Mouse (Mus musculus) CH12.LX (cell line): ENCODE measurements at regions not wholly inside any gene's neighbourhood (a gene's known extent, or its start where the extent isn't known, plus 50 kb on each side); places are given as distances from the start of the nearest gene placed in this dataset.

Experiments
- DNase-seq: peaks from one replicate; pipeline ENCODE4 v3.0.0-alpha.2; 2013; ENCODE audit errors: extremely low read depth
- H3K27ac ChIP-seq: 2 replicates; pipeline ENCODE4 v1.5.1; 2012; ENCODE audit warnings: low read depth, mild to moderate bottlenecking, control low read depth, moderate library complexity; ENCODE audit not compliant: insufficient read depth
- H3K27me3 ChIP-seq: replicated peaks from 2 replicates; pipeline ENCODE3; 2012; ENCODE audit warnings: inconsistent platforms
- H3K36me3 ChIP-seq, 2 experiments: replicated peaks in 1 of 2; 2 replicates each; pipeline versions ENCODE3 to v1.6.1; 2012; ENCODE audit warnings: inconsistent platforms in 1 of 2, low read length in 1 of 2, mild to moderate bottlenecking in 1 of 2, mixed read lengths in 1 of 2, moderate library complexity in 1 of 2; ENCODE audit not compliant: control insufficient read depth in 1 of 2, insufficient read depth in 1 of 2
- H3K4me1 ChIP-seq, 2 experiments: 2 replicates each; pipeline ENCODE4 v1.6.1; 2012; ENCODE audit warnings: inconsistent platforms in 1 of 2, moderate library complexity in 1 of 2; ENCODE audit not compliant: insufficient read depth in 2 of 2, control insufficient read depth in 1 of 2
- H3K4me2 ChIP-seq: 2 replicates; pipeline ENCODE4 v1.6.1; 2012; ENCODE audit warnings: low read depth, mild to moderate bottlenecking, control low read depth; ENCODE audit not compliant: poor library complexity, insufficient read depth, severe bottlenecking
- H3K4me3 ChIP-seq, 3 experiments: fragments of 150-350 bp in 1 of 3; sonication (generic) in 1 of 3; replicated peaks in 1 of 3; 2 replicates each; pipeline versions ENCODE3 to v1.5.1; 2011 to 2012; ENCODE audit warnings: low read depth in 2 of 3, low read length in 2 of 3, mild to moderate bottlenecking in 2 of 3, moderate library complexity in 2 of 3, control low read depth in 1 of 3, improper control_type of control experiment in 1 of 3, inconsistent platforms in 1 of 3, mixed read lengths in 1 of 3; ENCODE audit not compliant: poor library complexity in 1 of 3
- H3K79me2 ChIP-seq: replicated peaks from 2 replicates; pipeline ENCODE4 v1.6.1; 2012; ENCODE audit warnings: mild to moderate bottlenecking, moderate library complexity; ENCODE audit not compliant: control insufficient read depth, poor library complexity, insufficient read depth, severe bottlenecking; ENCODE audit errors: extremely low read depth
- H3K9ac ChIP-seq: 2 replicates; pipeline ENCODE4 v1.6.1; 2012; ENCODE audit warnings: low read depth, mild to moderate bottlenecking, control low read depth, moderate library complexity; ENCODE audit not compliant: insufficient read depth
- H3K9me3 ChIP-seq: replicated peaks from 2 replicates; pipeline ENCODE3; 2012; ENCODE audit warnings: low read length, inconsistent platforms, mixed read lengths
- BHLHE40 ChIP-seq: IDR thresholded peaks from 2 replicates; pipeline ENCODE4 v1.6.1; 2011; ENCODE audit warnings: mild to moderate bottlenecking, low read depth, low read length, improper control_type of control experiment
- CHD1 ChIP-seq: IDR thresholded peaks from 2 replicates; pipeline ENCODE4 v1.6.1; 2012; ENCODE audit warnings: low read depth, low read length, improper control_type of control experiment, inconsistent platforms
- CHD2 ChIP-seq: IDR thresholded peaks from 2 replicates; pipeline ENCODE4 v1.6.1; 2011; ENCODE audit warnings: low read length, improper control_type of control experiment
- CTCF ChIP-seq, 2 experiments: IDR thresholded peaks in 1 of 2; conservative IDR thresholded peaks in 1 of 2; 2 replicates each; pipeline ENCODE4 v1.5.1; 2011 to 2012; ENCODE audit warnings: low read depth in 2 of 2, low read length in 2 of 2, improper control_type of control experiment in 1 of 2, inconsistent platforms in 1 of 2, mild to moderate bottlenecking in 1 of 2, moderate library complexity in 1 of 2
- E2F4 ChIP-seq: IDR thresholded peaks from 2 replicates; pipeline ENCODE4 v1.6.1; 2011; ENCODE audit warnings: low read depth, low read length, improper control_type of control experiment; ENCODE audit not compliant: insufficient replicate concordance
- ELF1 ChIP-seq: IDR thresholded peaks from 2 replicates; pipeline ENCODE4 v1.6.1; 2014; ENCODE audit warnings: low read depth, mild to moderate bottlenecking, inconsistent platforms, low read length, improper control_type of control experiment
- EP300 ChIP-seq: IDR thresholded peaks from 2 replicates; pipeline ENCODE4 v1.6.1; 2011; ENCODE audit warnings: low read length, improper control_type of control experiment
- ETS1 ChIP-seq: conservative IDR thresholded peaks from 2 replicates; pipeline ENCODE4 v1.6.1; 2012; ENCODE audit warnings: low read depth, mild to moderate bottlenecking, inconsistent platforms, low read length, improper control_type of control experiment, moderate library complexity
- IRF4 ChIP-seq: IDR thresholded peaks from 2 replicates; pipeline ENCODE4 v1.6.1; 2014; ENCODE audit warnings: low read depth, mild to moderate bottlenecking, inconsistent platforms, low read length, improper control_type of control experiment
- JUND ChIP-seq: conservative IDR thresholded peaks from 2 replicates; pipeline ENCODE4 v1.6.1; 2011; ENCODE audit warnings: low read depth, low read length, improper control_type of control experiment
- KAT2A ChIP-seq: IDR thresholded peaks from 2 replicates; pipeline ENCODE4 v1.6.1; 2012; ENCODE audit warnings: low read length, improper control_type of control experiment, inconsistent platforms; ENCODE audit not compliant: insufficient replicate concordance
- MAFK ChIP-seq: IDR thresholded peaks from 2 replicates; pipeline ENCODE4 v1.6.1; 2011; ENCODE audit warnings: low read length, improper control_type of control experiment; ENCODE audit not compliant: insufficient replicate concordance
- MAX ChIP-seq: IDR thresholded peaks from 2 replicates; pipeline ENCODE4 v1.6.1; 2011; ENCODE audit warnings: low read length, improper control_type of control experiment
- MAZ ChIP-seq: IDR thresholded peaks from 2 replicates; pipeline ENCODE4 v1.6.1; 2012; ENCODE audit warnings: low read depth, mild to moderate bottlenecking, inconsistent platforms, low read length, improper control_type of control experiment, moderate library complexity
- MEF2A ChIP-seq: IDR thresholded peaks from 2 replicates; pipeline ENCODE4 v1.6.1; 2014; ENCODE audit warnings: low read depth, mild to moderate bottlenecking, inconsistent platforms, low read length, improper control_type of control experiment, borderline replicate concordance
- MXI1 ChIP-seq: IDR thresholded peaks from 2 replicates; pipeline ENCODE4 v1.6.1; 2011; ENCODE audit warnings: mild to moderate bottlenecking, low read depth, low read length, improper control_type of control experiment
- MYC ChIP-seq: IDR thresholded peaks from 2 replicates; pipeline ENCODE4 v1.6.1; 2011; ENCODE audit warnings: low read depth, mild to moderate bottlenecking, improper control_type of control experiment, low read length
- NELFE ChIP-seq: IDR thresholded peaks from 2 replicates; pipeline ENCODE4 v1.6.1; 2011; ENCODE audit warnings: low read depth, low read length, improper control_type of control experiment
- NRF1 ChIP-seq: IDR thresholded peaks from 2 replicates; pipeline ENCODE4 v1.6.1; 2014; ENCODE audit warnings: low read depth, mild to moderate bottlenecking, inconsistent platforms, low read length, improper control_type of control experiment, moderate library complexity
- PAX5 ChIP-seq: IDR thresholded peaks from 2 replicates; pipeline ENCODE4 v1.6.1; 2012; ENCODE audit warnings: low read length, inconsistent platforms, mixed read lengths
- POLR2A ChIP-seq: IDR thresholded peaks from 2 replicates; pipeline ENCODE4 v1.6.1; 2011; ENCODE audit warnings: low read depth, mild to moderate bottlenecking, improper control_type of control experiment, low read length
- POLR2AphosphoS2 ChIP-seq: IDR thresholded peaks from 2 replicates; pipeline ENCODE4 v1.6.1; 2011; ENCODE audit warnings: low read depth, low read length, improper control_type of control experiment
- RAD21 ChIP-seq: IDR thresholded peaks from 2 replicates; pipeline ENCODE4 v1.6.1; 2011; ENCODE audit warnings: low read depth, mild to moderate bottlenecking, low read length, improper control_type of control experiment, moderate library complexity
- RCOR1 ChIP-seq: conservative IDR thresholded peaks from 2 replicates; pipeline ENCODE4 v1.6.1; 2012; ENCODE audit warnings: low read depth, mild to moderate bottlenecking, inconsistent platforms, low read length, improper control_type of control experiment
- SIN3A ChIP-seq: IDR thresholded peaks from 2 replicates; pipeline ENCODE4 v1.6.1; 2012; ENCODE audit warnings: low read length, improper control_type of control experiment, inconsistent platforms
- SMC3 ChIP-seq: IDR thresholded peaks from 2 replicates; pipeline ENCODE4 v1.6.1; 2011; ENCODE audit warnings: low read depth, low read length, improper control_type of control experiment
- TBP ChIP-seq: conservative IDR thresholded peaks from 2 replicates; pipeline ENCODE4 v1.6.1; 2011; ENCODE audit warnings: low read depth, low read length, improper control_type of control experiment
- TCF12 ChIP-seq: IDR thresholded peaks from 2 replicates; pipeline ENCODE4 v1.6.1; 2014; ENCODE audit warnings: low read depth, mild to moderate bottlenecking, inconsistent platforms, low read length, improper control_type of control experiment
- UBTF ChIP-seq: IDR thresholded peaks from 2 replicates; pipeline ENCODE4 v1.6.1; 2012; ENCODE audit warnings: low read depth, mild to moderate bottlenecking, inconsistent platforms, low read length, improper control_type of control experiment, moderate library complexity
- ZC3H11A ChIP-seq: IDR thresholded peaks from 2 replicates; pipeline ENCODE4 v1.6.1; 2012; ENCODE audit warnings: low read depth, mild to moderate bottlenecking, inconsistent platforms, low read length, improper control_type of control experiment
- ZKSCAN1 ChIP-seq: IDR thresholded peaks from 2 replicates; pipeline ENCODE4 v1.6.1; 2012; ENCODE audit warnings: low read depth, inconsistent platforms, low read length, improper control_type of control experiment, borderline replicate concordance
- ZMIZ1 ChIP-seq: IDR thresholded peaks from 2 replicates; pipeline ENCODE4 v1.6.1; 2012; ENCODE audit warnings: low read depth, mild to moderate bottlenecking, inconsistent platforms, low read length, improper control_type of control experiment
- dilution Hi-C: fragments of 300-500 bp; cut with MboI; formaldehyde crosslinking; loops from 2 replicates; pipeline ENCODE4 v1.14.3; 2020; ENCODE audit warnings: low sequenced_read_pairs; ENCODE audit not compliant: extremely low pct_unique_long_range_greater_than_20kb, extremely low pct_ligation_motif_present
- in situ Hi-C: fragments of 300-500 bp; cut with MboI; formaldehyde crosslinking; loops from 3 replicates; pipeline ENCODE4 v1.14.3; 2019; ENCODE audit warnings: low sequenced_read_pairs, low pct_ligation_motif_present, low pct_unique_long_range_greater_than_20kb, mixed read lengths

- in situ Hi-C loops, result no loop called here
- dilution Hi-C loops, result no loop called here
- Histone ChIP-seq H3K27me3 (no peaks in the 10 kb centered on the region), H3K27ac (no peak overlapping the region), H3K4me1 (peaks cover 23 to 47% of the 10 kb centered on the region in 2 experiments), H3K4me2 (peak overlapping the region; percentile 73), H3K4me3 (peak overlapping the region; percentile 9 to 67 (median 64)), H3K79me2 (no peaks in the 10 kb centered on the region)
- no peak for TF ChIP-seq TCF12
- no peak for TF ChIP-seq POLR2AphosphoS2
- no peak for TF ChIP-seq SMC3
- TF ChIP-seq PAX5, result no peak
- TF ChIP-seq RCOR1, result no peak
- TF ChIP-seq KAT2A, result no peak
- no peak for TF ChIP-seq MYC
- TF ChIP-seq, all 38 proteins: peak for 0
- no peaks in the 10 kb centered on the region for H3K36me3 ChIP-seq
- no peak for DNase-seq
- no peaks in the 10 kb centered on the region for H3K9me3 ChIP-seq
- H3K9ac ChIP-seq, result peak overlapping the region; percentile 68; the same call in 1 of the 2 replicates
These were observed 68.4 kb downstream of the Zfp706 start for GRCm38 (mm10) chr15:36939153-36939552.

- peak; percentile 90 for DNase-seq
- TF ChIP-seq TCF12 (peak; percentile 69), SIN3A (peak; percentile 62), EP300 (no peak; the same call in 1 of the 2 replicates), CHD2 (peak; percentile 68), JUND (no peak), IRF4 (peak; percentile 36; the same call in 1 of the 2 replicates), MAX (peak; percentile 49), CTCF (conservative IDR thresholded peaks at IDR 0.05 in 1 of 2, IDR thresholded peaks at IDR 0.05 in 1 of 2; ENCODE audit: low read depth in 2 of 2, low read length in 2 of 2) (no peak), MAFK (peak; percentile 41; the same call in 1 of the 2 replicates), E2F4 (no peak), MEF2A (0 out of 2 replicates have a peak, but pooled peaks have one; percentile 13), UBTF (0 out of 2 replicates have a peak, but pooled peaks have one; percentile 61), ELF1 (no peak; the same call in 1 of the 2 replicates), MYC (peak; percentile 53; the same call in 1 of the 2 replicates), ZC3H11A (no peak), ZMIZ1 (peak; percentile 80), RCOR1 (no peak), NRF1 (peak; percentile 87), TBP (no peak), BHLHE40 (peak; percentile 88), MXI1 (peak; percentile 85), RAD21 (no peak), ETS1 (peak; percentile 36; the same call in 1 of the 2 replicates), POLR2A (peak; percentile 54), MAZ (peak; percentile 54; the same call in 1 of the 2 replicates), NELFE (peak; percentile 62), ZKSCAN1 (no peak), CHD1 (no peak)
These were observed 68.9 kb downstream of the Zfp706 start for GRCm38 (mm10) chr15:36938511-36939150.

More at GRCm38 (mm10) chr15:36938511-36939150, 68.9 kb downstream of the Zfp706 start:
- Histone ChIP-seq H3K4me3 (peak overlapping the region; percentile 51 to 67 (median 64)), H3K4me1 (peaks cover 27 to 52% of the 10 kb centered on the region in 2 experiments), H3K4me2 (peak overlapping the region; percentile 73), H3K9me3 (no peaks in the 10 kb centered on the region), H3K27ac (peak overlapping the region; percentile 21), H3K27me3 (no peaks in the 10 kb centered on the region), H3K36me3 (no peaks in the 10 kb centered on the region), H3K9ac (peak overlapping the region; percentile 68), H3K79me2 (no peaks in the 10 kb centered on the region)
- dilution Hi-C loops, result no loop called here
- in situ Hi-C loops, result no loop called here
